Mouse (Mus musculus): ENCODE measurements around the gene Capza1.
"Not testable (repeated sequence)": the region's sequence is repeated elsewhere in the genome, so short reads cannot be mapped to it uniquely, and the experiment has no call there.

- not testable (repeated sequence) for TF ChIP-seq POLR2A (IDR thresholded peaks at IDR 0.05; ENCODE audit: insufficient read depth, low read depth, low read length); CTCF (IDR thresholded peaks at IDR 0.05); EP300 (IDR thresholded peaks at IDR 0.05; ENCODE audit: insufficient read depth, low read depth, low read length)
Measured at GRCm38 (mm10) chr3:104866674-104867073, 2.4 kb upstream of the Capza1 start.
